In genomic region chr10:39624837-39625625, GRCm38 (mm10) we compare ENCODE assay signal across 9 mouse cellular contexts. TPM values are rescaled to one million over a fixed set of nuclear protein-coding genes. Genes with fewer than 3 reads are reported as not detected.
DNase-seq lines count a peak whose midpoint lies in the region; ATAC-seq and TF ChIP-seq lines count a peak whose summit lies in the region.
"Had no signal": no experiment of that assay in that cellular context is flagged by ENCODE, and none has a peak within 500 bp of the region (broad histone marks: within the 10 kb centered on the region; RNA-seq: fewer than 3 reads in every experiment).

No protein-coding gene starts in this region.

- peaks cover 8% of the 10 kb centered on the region; the same call in 1 of the 2 replicates for H3K36me3 ChIP-seq in midbrain, embryonic 14.5 days (ENCODE audit: control insufficient read depth, insufficient read depth, low read length)
- peaks cover 4% of the 10 kb centered on the region; the same call in 1 of the 2 replicates for H3K36me3 ChIP-seq in midbrain, postnatal 0 days (ENCODE audit: insufficient read depth, low read length)
- H3K36me3 ChIP-seq in limb, embryonic 12.5 days: peaks cover 13% of the 10 kb centered on the region
- H3K36me3 ChIP-seq in small intestine, adult 2 months (ENCODE audit: control insufficient read depth, insufficient read depth, low read length): peaks cover 48% of the 10 kb centered on the region
- peaks cover 40% of the 10 kb centered on the region for H3K36me3 ChIP-seq in heart, embryonic 12.5 days

- no peak for TF ChIP-seq POLR2A in small intestine, adult 2 months (IDR thresholded peaks at IDR 0.05; ENCODE audit: low read depth, low read length)

- no peak overlapping the region for H3K4me2 ChIP-seq in midbrain, embryonic 14.5 days (ENCODE audit: low read length)
- no peak overlapping the region for H3K4me2 ChIP-seq in midbrain, postnatal 0 days (ENCODE audit: low read depth, low read length, poor library complexity, severe bottlenecking)
- H3K4me2 ChIP-seq in limb, embryonic 12.5 days: no peak overlapping the region
- H3K4me2 ChIP-seq in heart, embryonic 12.5 days: no peak overlapping the region
- H3K4me2 ChIP-seq: limb, embryonic 13.5 days had no signal

- 66% methylated on average over 12 of the region's 12 CpGs for WGBS in midbrain, embryonic 14.5 days
- 56% methylated on average over 12 of the region's 12 CpGs for WGBS in midbrain, postnatal 0 days
- 32% methylated on average over 12 of the region's 12 CpGs for WGBS in limb, embryonic 12.5 days
- 19% methylated on average over 12 of the region's 12 CpGs for WGBS in small intestine, adult 2 months
- whole genome bisulfite sequencing in heart, embryonic 12.5 days: 67% methylated on average over 12 of the region's 12 CpGs

- no peak for DNase-seq in midbrain, embryonic 14.5 days
- DNase-seq in midbrain, postnatal 0 days (ENCODE audit: low spot score): no peak
- DNase-seq in cerebellum, postnatal 14 days: no peak

- ATAC-seq in midbrain, embryonic 14.5 days (ENCODE audit: low FRiP score, low TSS enrichment): no peak
- ATAC-seq in midbrain, postnatal 0 days (ENCODE audit: low FRiP score): no peak
- 0 out of 2 replicates have a peak, but pooled peaks have one; percentile 6 for ATAC-seq in granulocyte monocyte progenitor cell, adult 5-6 weeks (replicated peaks; ENCODE audit: poor library complexity, severe bottlenecking)
- no peak for ATAC-seq in limb, embryonic 12.5 days (ENCODE audit: insufficient number of reproducible peaks, insufficient read depth, low FRiP score, low TSS enrichment, low read depth)
- no peak for ATAC-seq in megakaryocyte-erythroid progenitor cell, adult 5-6 weeks (replicated peaks; ENCODE audit: low FRiP score, low TSS enrichment, poor library complexity, severe bottlenecking)
- no peak for ATAC-seq in heart, embryonic 12.5 days (ENCODE audit: insufficient number of reproducible peaks, low FRiP score)

- peaks cover 22% of the 10 kb centered on the region for H3K4me1 ChIP-seq in midbrain, embryonic 14.5 days (ENCODE audit: control insufficient read depth, insufficient read depth, low read length)
- H3K4me1 ChIP-seq in midbrain, postnatal 0 days (ENCODE audit: insufficient read depth, low read length): peaks cover 7% of the 10 kb centered on the region; the same call in 1 of the 2 replicates
- H3K4me1 ChIP-seq in limb, embryonic 12.5 days (replicated peaks): peaks cover 39% of the 10 kb centered on the region
- H3K4me1 ChIP-seq in small intestine, adult 2 months (ENCODE audit: control insufficient read depth, insufficient read depth, insufficient read length, low read length): peaks cover 31% of the 10 kb centered on the region
- H3K4me1 ChIP-seq in heart, embryonic 12.5 days (replicated peaks): peaks cover 18% of the 10 kb centered on the region

- H3K27me3 ChIP-seq in midbrain, embryonic 14.5 days (ENCODE audit: control insufficient read depth, insufficient read depth, low read length): no peaks in the 10 kb centered on the region
- H3K27me3 ChIP-seq in midbrain, postnatal 0 days (ENCODE audit: insufficient read depth, low read length): no peaks in the 10 kb centered on the region
- H3K27me3 ChIP-seq in limb, embryonic 12.5 days: no peaks in the 10 kb centered on the region
- no peaks in the 10 kb centered on the region for H3K27me3 ChIP-seq in small intestine, adult 2 months (ENCODE audit: control insufficient read depth, insufficient read depth, low read length)
- H3K27me3 ChIP-seq in heart, embryonic 12.5 days (replicated peaks): no peaks in the 10 kb centered on the region
- H3K27me3 ChIP-seq: limb, embryonic 13.5 days had no signal

- peak overlapping the region; percentile 49; the same call in 1 of the 2 replicates for H3K27ac ChIP-seq in midbrain, embryonic 14.5 days (replicated peaks; ENCODE audit: low read depth, low read length)
- no peak overlapping the region for H3K27ac ChIP-seq in midbrain, postnatal 0 days (ENCODE audit: low read depth, low read length)
- H3K27ac ChIP-seq in limb, embryonic 12.5 days: peak overlapping the region; percentile 42
- peak overlapping the region; percentile 66 for H3K27ac ChIP-seq in small intestine, adult 2 months (ENCODE audit: insufficient read depth, low read depth, low read length)
- H3K27ac ChIP-seq in heart, embryonic 12.5 days (ENCODE audit: poor library complexity, severe bottlenecking): no peak overlapping the region; the same call in 1 of the 2 replicates

- TF ChIP-seq CTCF in midbrain, postnatal 0 days (IDR thresholded peaks at IDR 0.05): no peak
- TF ChIP-seq CTCF in small intestine, adult 2 months (IDR thresholded peaks at IDR 0.05; ENCODE audit: extremely low read depth, insufficient read length, insufficient replicate concordance, low read depth, low read length): no peak

- no peak overlapping the region for H3K4me3 ChIP-seq in midbrain, embryonic 14.5 days (replicated peaks; ENCODE audit: low read depth, low read length)
- H3K4me3 ChIP-seq in midbrain, postnatal 0 days (ENCODE audit: low read depth, low read length): no peak overlapping the region
- H3K4me3 ChIP-seq in limb, embryonic 12.5 days (replicated peaks): no peak overlapping the region
- no peak overlapping the region for H3K4me3 ChIP-seq in small intestine, adult 2 months (ENCODE audit: low read depth, low read length)
- no peak overlapping the region for H3K4me3 ChIP-seq in heart, embryonic 12.5 days
- H3K4me3 ChIP-seq: limb, embryonic 13.5 days had no signal

- H3K9me3 ChIP-seq in midbrain, embryonic 14.5 days (ENCODE audit: control insufficient read depth, low read length): no peaks in the 10 kb centered on the region
- no peaks in the 10 kb centered on the region for H3K9me3 ChIP-seq in midbrain, postnatal 0 days (ENCODE audit: low read length)
- H3K9me3 ChIP-seq in limb, embryonic 12.5 days: no peaks in the 10 kb centered on the region
- H3K9me3 ChIP-seq in heart, embryonic 12.5 days (replicated peaks): no peaks in the 10 kb centered on the region
- H3K9me3 ChIP-seq: limb, embryonic 13.5 days had no signal

- no peak overlapping the region for H3K9ac ChIP-seq in midbrain, embryonic 14.5 days (replicated peaks; ENCODE audit: low read length)
- no peak overlapping the region for H3K9ac ChIP-seq in midbrain, postnatal 0 days (replicated peaks; ENCODE audit: low read length, poor library complexity, severe bottlenecking)
- no peak overlapping the region for H3K9ac ChIP-seq in limb, embryonic 12.5 days (replicated peaks)
- no peak overlapping the region for H3K9ac ChIP-seq in heart, embryonic 12.5 days
- H3K9ac ChIP-seq: limb, embryonic 13.5 days had no signal

RNA-seq across cellular contexts. Expression of gene Traf3ip2, which starts 12.3 kb away (rescaled TPM):
- 5.4 and 6.8 TPM in 2 replicates for polyA plus RNA-seq in midbrain, embryonic 14.5 days (2014; fragmentation: Nextera tagmentation; extraction: Ambion mirVana)
- total RNA-seq in midbrain, postnatal 0 days (2014; rRNA removed): 0.47 and 1.9 TPM in 2 replicates
- polyA plus RNA-seq in midbrain, postnatal 0 days (2015; fragmentation: Nextera tagmentation; extraction: Ambion mirVana): 4.2 and 6.1 TPM in 2 replicates
- 2.5 and 9.6 TPM in 2 replicates for total RNA-seq in granulocyte monocyte progenitor cell, adult 5-6 weeks (2014; fragmentation: Nextera tagmentation)
- 2.9 and 8.5 TPM in 2 replicates for total RNA-seq in granulocyte monocyte progenitor cell, adult 5-6 weeks (2017)
- polyA plus RNA-seq in limb, embryonic 12.5 days (2016; fragmentation: Nextera tagmentation; extraction: Ambion mirVana): 4.9 and 6.1 TPM in 2 replicates
- 16.0 and 26.9 TPM in 2 replicates for polyA plus RNA-seq in small intestine, adult 2 months (2012; rRNA removed)
- total RNA-seq in megakaryocyte-erythroid progenitor cell, adult 5-6 weeks (2014; fragmentation: Nextera tagmentation): 1.9 and 4.2 TPM in 2 replicates
- 0.42 and 0.80 TPM in 2 replicates for total RNA-seq in megakaryocyte-erythroid progenitor cell, adult 5-6 weeks (2017)
- 10.9 and 11.7 TPM in 2 replicates for polyA plus RNA-seq in heart, embryonic 12.5 days (2016; fragmentation: Nextera tagmentation; extraction: Ambion mirVana)

Comparison
In these comparisons a context has a peak if more than half of its experiments do, and no peak if none do; other contexts are left out.
1. H3K27ac ChIP-seq: peak in midbrain, embryonic 14.5 days (single experiment), limb, embryonic 12.5 days (single experiment) and small intestine, adult 2 months (single experiment); none in midbrain, postnatal 0 days (single experiment) and heart, embryonic 12.5 days (single experiment).